Mouse (Mus musculus) myocyte (in vitro differentiated cells): ENCODE measurements around the gene Gm17304. TPM values are rescaled to one million over a fixed set of nuclear protein-coding genes. Genes with fewer than 3 reads are reported as not detected.

ENCODE experiments used
- H3K27me3 ChIP-seq: one replicate; pipeline ENCODE4 v1.6.1; 2011; ENCODE audit not compliant: control insufficient read depth, insufficient read depth, insufficient read length
- H3K36me3 ChIP-seq: one replicate; pipeline ENCODE4 v1.6.1; 2011; ENCODE audit not compliant: control insufficient read depth, insufficient read depth
- H3K4me2 ChIP-seq: one replicate; pipeline ENCODE4 v1.6.1; 2011; ENCODE audit warnings: low read depth, control low read depth
- H3K4me3 ChIP-seq: one replicate; pipeline ENCODE4 v1.5.1; 2011; ENCODE audit warnings: mild to moderate bottlenecking, control low read depth, moderate library complexity
- H3K79me2 ChIP-seq: one replicate; pipeline ENCODE4 v1.6.1; 2011; ENCODE audit not compliant: control insufficient read depth, insufficient read depth
- H3ac ChIP-seq: one replicate; pipeline ENCODE4 v1.6.1; 2011; ENCODE audit not compliant: control insufficient read depth, insufficient read length
- CEBPB ChIP-seq: IDR thresholded peaks from 2 replicates; pipeline ENCODE4 v1.6.1; 2011; ENCODE audit warnings: mild to moderate bottlenecking, moderate library complexity; ENCODE audit not compliant: poor library complexity, insufficient read depth, severe bottlenecking
- E2F4 ChIP-seq: IDR thresholded peaks from one replicate; pipeline ENCODE4 v1.6.1; 2011; ENCODE audit warnings: mild to moderate bottlenecking, control low read depth, moderate library complexity; ENCODE audit not compliant: insufficient read depth
- MAX ChIP-seq: IDR thresholded peaks from one replicate; pipeline ENCODE4 v1.6.1; 2011; ENCODE audit warnings: low read depth, mild to moderate bottlenecking, control low read depth
- MYOD1 ChIP-seq, 3 experiments: IDR thresholded peaks; one replicate each; pipeline ENCODE4 v1.6.1; 2011; ENCODE audit warnings: control low read depth in 2 of 3, low read depth in 2 of 3, mild to moderate bottlenecking in 2 of 3, moderate library complexity in 1 of 3; ENCODE audit not compliant: insufficient read length in 2 of 3, control insufficient read depth in 1 of 3
- MYOG ChIP-seq, 3 experiments: IDR thresholded peaks; one replicate each; pipeline ENCODE4 v1.6.1; 2011; ENCODE audit warnings: control low read depth in 2 of 3, low read depth in 2 of 3, mild to moderate bottlenecking in 2 of 3; ENCODE audit not compliant: insufficient read length in 2 of 3, control insufficient read depth in 1 of 3, insufficient read depth in 1 of 3
- POLR2A ChIP-seq: IDR thresholded peaks from one replicate; pipeline ENCODE4 v1.6.1; 2011; ENCODE audit warnings: low read depth, mild to moderate bottlenecking, control low read depth, moderate library complexity; ENCODE audit not compliant: insufficient read length
- POLR2AphosphoS2 ChIP-seq: IDR thresholded peaks from one replicate; pipeline ENCODE4 v1.6.1; 2011; ENCODE audit warnings: low read depth, control low read depth; ENCODE audit not compliant: insufficient read length
- REST ChIP-seq: IDR thresholded peaks from one replicate; pipeline ENCODE4 v1.6.1; 2011; ENCODE audit warnings: mild to moderate bottlenecking, control low read depth, moderate library complexity; ENCODE audit not compliant: insufficient read depth, insufficient read length
- SRF ChIP-seq: IDR thresholded peaks from one replicate; pipeline ENCODE4 v1.6.1; 2011; ENCODE audit warnings: low read depth; ENCODE audit not compliant: control insufficient read depth, insufficient read length
- TCF12 ChIP-seq: IDR thresholded peaks from one replicate; pipeline ENCODE4 v1.6.1; 2011; ENCODE audit warnings: mild to moderate bottlenecking, control low read depth; ENCODE audit not compliant: poor library complexity, insufficient read depth, severe bottlenecking
- TCF3 ChIP-seq: IDR thresholded peaks from one replicate; pipeline ENCODE4 v1.6.1; 2011; ENCODE audit warnings: low read depth, control low read depth; ENCODE audit not compliant: insufficient read length
- USF1 ChIP-seq: IDR thresholded peaks from one replicate; pipeline ENCODE4 v1.6.1; 2011; ENCODE audit warnings: low read depth, mild to moderate bottlenecking, control low read depth, moderate library complexity
- polyA plus RNA-seq: library from polyadenylated mRNA; unstranded; fragments of >200 nt; fragmentation: generic; extraction: Trizol; gene quantifications from one replicate; pipeline ENCODE4 v1.2.1, GENCODE M21; 2012; ENCODE audit warnings: missing spikeins

Gm17304 gene
- polyA plus RNA-seq, 1 experiment, result not detected

DNA sequence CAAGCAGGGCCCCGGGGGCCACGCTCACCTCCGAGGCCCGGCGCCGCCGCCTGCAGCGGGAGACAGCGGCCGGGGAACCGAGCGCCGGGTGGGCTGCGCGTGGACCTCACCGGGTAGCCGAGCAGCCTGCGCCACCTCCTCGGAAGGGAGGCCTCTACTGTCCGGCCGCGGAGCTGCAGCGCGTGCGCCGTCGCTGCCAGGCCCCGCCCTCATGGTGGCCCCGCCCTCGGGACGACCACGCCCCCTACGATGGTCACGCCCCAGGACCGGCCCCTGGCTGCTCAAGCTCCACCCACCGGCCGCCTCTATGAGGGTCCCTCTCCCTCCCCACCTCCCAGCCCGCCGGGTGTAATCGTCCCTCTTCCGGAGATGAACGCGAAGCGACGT, 34.3 kb upstream of the Gm17304 start:
- H3K27me3 ChIP-seq, result peaks cover 7% of the 10 kb centered on the region

DNA sequence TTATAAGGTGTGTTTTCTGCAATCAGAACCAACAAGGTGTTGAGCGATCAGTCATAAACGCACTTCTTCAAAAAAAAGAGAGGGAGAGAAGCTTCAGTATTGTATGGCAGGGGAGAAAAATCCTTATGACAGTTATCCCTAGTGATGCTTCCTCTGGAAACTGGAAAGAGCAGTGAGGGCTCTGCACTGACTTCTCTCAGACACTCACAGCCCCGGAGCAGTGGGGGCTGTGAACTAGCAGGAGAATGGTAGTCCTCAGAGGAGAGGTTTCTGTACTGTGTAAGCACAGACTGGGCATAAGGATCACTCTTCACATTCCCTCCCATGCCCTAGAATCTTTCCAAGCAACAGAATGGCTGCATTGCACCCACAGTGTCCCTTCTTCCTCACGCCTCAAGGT, 33.8 kb upstream of the Gm17304 start:
- H3K4me3 ChIP-seq, result no peak overlapping the region

More for the DNA sequence above, 34.3 kb upstream of the Gm17304 start:
- no peak overlapping the region for H3ac ChIP-seq
- no peaks in the 10 kb centered on the region for H3K79me2 ChIP-seq
- no peaks in the 10 kb centered on the region for H3K36me3 ChIP-seq
- no peak overlapping the region for H3K4me3 ChIP-seq
- H3K4me2 ChIP-seq, result no peak overlapping the region
- TF ChIP-seq TCF3, result no peak
- no peak for TF ChIP-seq SRF
- TF ChIP-seq CEBPB, result no peak
- no peak for TF ChIP-seq POLR2A
- TF ChIP-seq USF1, result no peak
- TF ChIP-seq MYOG (IDR thresholded peaks at IDR 0.05; ENCODE audit: control insufficient read depth in 1 of 3, insufficient read depth in 1 of 3, insufficient read length in 2 of 3, low read depth in 2 of 3), result no peak
- no peak for TF ChIP-seq POLR2AphosphoS2
- TF ChIP-seq MAX, result no peak
- no peak for TF ChIP-seq TCF12

DNA sequence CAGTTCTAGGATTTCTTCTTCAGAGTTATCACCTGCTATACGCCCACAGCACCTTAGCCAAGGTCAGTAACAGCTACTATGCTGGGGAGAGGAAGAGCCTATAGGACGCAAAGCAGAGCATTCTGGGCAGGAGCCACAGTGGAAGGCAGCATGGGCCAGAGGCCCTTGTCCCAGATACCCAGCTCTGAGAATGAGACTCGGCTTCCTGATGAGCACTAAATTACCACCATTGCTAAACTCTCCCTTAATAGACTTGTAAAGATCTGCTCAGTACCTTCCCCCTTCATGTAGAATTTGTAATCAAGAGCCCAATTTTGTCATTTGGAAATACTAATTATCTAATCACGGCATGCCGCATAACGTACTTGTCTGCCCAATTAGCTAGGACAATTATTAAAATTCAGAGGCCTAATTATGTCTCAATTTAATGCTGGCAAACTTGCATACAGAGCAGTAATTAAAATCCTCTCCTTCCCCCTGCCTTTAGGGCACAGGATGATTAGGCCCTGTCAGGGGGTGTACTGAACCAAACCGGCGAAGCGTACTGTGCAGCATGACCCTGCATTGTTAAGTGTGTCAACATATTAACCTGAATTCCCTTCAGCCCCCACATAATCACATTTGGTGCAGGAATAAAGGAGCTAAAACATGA, 31.5 kb upstream of the Gm17304 start:
- Histone ChIP-seq H3K27me3 (peaks cover 7% of the 10 kb centered on the region), H3K4me3 (no peak overlapping the region), H3ac (no peak overlapping the region), H3K79me2 (no peaks in the 10 kb centered on the region), H3K4me2 (no peak overlapping the region), H3K36me3 (no peaks in the 10 kb centered on the region)
- TF ChIP-seq SRF, result no peak
- TF ChIP-seq POLR2A, result no peak
- TF ChIP-seq USF1, result no peak
- TF ChIP-seq POLR2AphosphoS2, result no peak
- no peak for TF ChIP-seq TCF12
- no peak for TF ChIP-seq MYOD1 (IDR thresholded peaks at IDR 0.05; ENCODE audit: control insufficient read depth in 1 of 3, insufficient read length in 2 of 3, low read depth in 2 of 3)
- no peak for TF ChIP-seq MYOG (IDR thresholded peaks at IDR 0.05; ENCODE audit: control insufficient read depth in 1 of 3, insufficient read depth in 1 of 3, insufficient read length in 2 of 3, low read depth in 2 of 3)
- no peak for TF ChIP-seq REST
- no peak for TF ChIP-seq CEBPB
- TF ChIP-seq MAX, result no peak
- no peak for TF ChIP-seq TCF3
- TF ChIP-seq E2F4, result no peak

More for the DNA sequence above, 33.8 kb upstream of the Gm17304 start:
- Histone ChIP-seq H3K27me3 (peaks cover 7% of the 10 kb centered on the region), H3K79me2 (no peaks in the 10 kb centered on the region), H3K4me2 (no peak overlapping the region), H3K36me3 (no peaks in the 10 kb centered on the region), H3ac (no peak overlapping the region)
- no peak for TF ChIP-seq MYOD1 (IDR thresholded peaks at IDR 0.05; ENCODE audit: control insufficient read depth in 1 of 3, insufficient read length in 2 of 3, low read depth in 2 of 3)
- TF ChIP-seq TCF12, result no peak
- TF ChIP-seq MAX, result no peak
- TF ChIP-seq CEBPB, result no peak
- TF ChIP-seq USF1, result no peak
- TF ChIP-seq REST, result no peak
- no peak for TF ChIP-seq E2F4

DNA sequence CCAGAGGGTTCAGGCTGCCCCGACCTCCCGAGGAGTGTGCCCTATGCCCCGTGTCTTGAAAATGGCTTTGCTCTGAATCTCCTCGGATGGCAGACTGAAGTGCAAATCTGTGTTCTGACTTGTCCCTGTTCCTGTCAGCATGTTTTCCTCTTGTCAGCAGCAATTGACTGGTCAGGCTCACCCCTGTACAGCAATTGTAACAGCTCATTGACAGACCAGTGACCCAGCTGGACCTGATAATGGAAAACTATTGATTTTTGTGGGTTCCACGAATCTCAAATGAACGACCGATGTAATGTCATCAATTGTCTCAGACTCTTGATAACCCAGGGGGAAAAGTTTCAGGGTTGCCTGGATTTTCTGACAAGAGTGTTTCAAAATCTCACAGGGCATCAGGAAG, 28.0 kb upstream of the Gm17304 start:
- TF ChIP-seq REST (no peak), MAX (no peak), SRF (no peak), E2F4 (no peak), POLR2AphosphoS2 (no peak), TCF3 (no peak), MYOD1 (IDR thresholded peaks at IDR 0.05; ENCODE audit: control insufficient read depth in 1 of 3, insufficient read length in 2 of 3, low read depth in 2 of 3) (no peak), MYOG (IDR thresholded peaks at IDR 0.05; ENCODE audit: control insufficient read depth in 1 of 3, insufficient read depth in 1 of 3, insufficient read length in 2 of 3, low read depth in 2 of 3) (no peak)
- Histone ChIP-seq H3K4me3 (no peak overlapping the region), H3K79me2 (no peaks in the 10 kb centered on the region), H3ac (no peak overlapping the region), H3K4me2 (no peak overlapping the region), H3K36me3 (no peaks in the 10 kb centered on the region), H3K27me3 (no peaks in the 10 kb centered on the region)

DNA sequence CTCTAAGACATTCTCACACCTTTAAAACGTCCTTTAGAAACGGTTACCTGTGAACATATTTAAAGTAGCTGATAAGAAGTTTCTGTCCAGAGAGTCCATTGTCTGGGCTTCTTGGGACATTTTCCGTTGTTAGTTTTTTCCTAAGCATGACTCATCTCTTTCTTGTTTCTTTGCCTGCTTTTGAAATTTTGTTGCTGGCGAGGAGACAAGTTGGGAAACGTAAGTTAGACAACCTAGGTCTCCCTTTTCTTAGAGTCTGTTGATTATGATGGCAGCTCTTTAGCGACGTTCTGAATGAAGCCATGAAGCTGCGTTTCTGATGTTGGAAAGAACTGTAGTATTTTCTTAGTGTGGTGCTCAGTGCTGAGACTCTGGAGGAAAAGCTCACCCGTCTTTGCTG, 19.9 kb upstream of the Gm17304 start:
- H3K36me3 ChIP-seq, result peaks cover 3% of the 10 kb centered on the region
- H3K27me3 ChIP-seq, result no peaks in the 10 kb centered on the region
- no peak overlapping the region for H3ac ChIP-seq
- no peak overlapping the region for H3K4me2 ChIP-seq
- H3K79me2 ChIP-seq, result no peaks in the 10 kb centered on the region
- no peak overlapping the region for H3K4me3 ChIP-seq
- TF ChIP-seq REST (no peak), POLR2AphosphoS2 (no peak), TCF3 (no peak), MYOG (IDR thresholded peaks at IDR 0.05; ENCODE audit: control insufficient read depth in 1 of 3, insufficient read depth in 1 of 3, insufficient read length in 2 of 3, low read depth in 2 of 3) (no peak), TCF12 (no peak), SRF (no peak), E2F4 (no peak)
